Mouse (Mus musculus) liver (tissue): Measurements from ENCODE around the gene Ghdc.

Source experiments
- DNase-seq: peaks from one replicate; pipeline ENCODE4 v3.0.0-alpha.2; 2020; ENCODE audit warnings: mixed read lengths

Ghdc gene

DNA sequence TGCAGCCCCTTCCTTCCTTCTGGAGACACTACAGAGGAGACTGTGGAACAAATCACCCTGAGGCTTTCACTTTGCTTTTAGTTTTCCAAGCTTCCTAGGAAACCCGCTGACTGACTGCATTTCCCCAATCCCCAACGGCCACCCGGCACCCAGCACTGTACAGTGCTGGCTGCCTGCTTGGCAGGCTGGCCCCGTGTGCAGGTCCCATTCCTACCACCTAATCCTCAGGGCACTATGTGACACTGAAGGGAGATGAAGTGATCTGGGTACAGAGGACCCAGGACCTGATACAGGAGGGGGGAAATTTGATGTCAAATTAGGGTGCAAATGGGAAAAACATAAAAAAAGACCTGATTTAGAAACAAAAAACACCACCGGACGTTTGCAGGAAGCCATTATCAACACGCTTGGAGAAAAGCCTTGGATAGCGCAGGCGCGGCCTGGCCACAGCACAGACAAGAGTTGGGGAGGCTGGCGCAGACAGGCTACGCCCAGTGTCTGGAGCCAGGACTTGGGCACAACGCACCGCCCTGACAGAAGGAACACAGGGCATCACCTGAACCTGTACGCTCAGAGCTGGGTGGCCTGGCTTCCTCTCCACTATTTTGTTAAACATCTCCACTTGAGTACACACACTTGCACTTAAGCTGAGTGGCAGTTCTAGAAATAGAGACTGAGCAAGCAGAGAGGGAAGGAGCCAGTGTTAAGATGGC, 11.2 kb upstream of the Ghdc start:
- DNase-seq: no peak

DNA sequence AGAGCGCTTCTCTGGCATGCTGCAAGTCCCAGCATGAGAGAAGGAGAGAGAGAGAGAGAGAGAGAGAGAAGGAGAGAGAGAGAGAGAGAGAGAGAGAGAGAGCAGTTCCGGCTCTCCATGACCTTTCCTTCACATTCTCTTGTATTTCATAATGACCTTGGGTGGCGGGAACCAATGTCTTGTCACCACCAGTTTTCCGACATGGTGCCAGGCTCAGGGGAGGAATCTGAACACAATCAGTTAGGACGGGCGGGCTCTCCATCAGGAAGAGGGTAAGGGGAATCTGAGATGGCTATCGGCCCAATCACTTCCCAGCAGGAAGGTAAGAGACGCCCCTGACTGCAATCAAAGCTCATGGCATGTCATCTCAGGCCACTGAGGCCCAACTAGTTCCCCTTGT, 9.5 kb upstream of the Ghdc start:
- no peak for DNase-seq

DNA sequence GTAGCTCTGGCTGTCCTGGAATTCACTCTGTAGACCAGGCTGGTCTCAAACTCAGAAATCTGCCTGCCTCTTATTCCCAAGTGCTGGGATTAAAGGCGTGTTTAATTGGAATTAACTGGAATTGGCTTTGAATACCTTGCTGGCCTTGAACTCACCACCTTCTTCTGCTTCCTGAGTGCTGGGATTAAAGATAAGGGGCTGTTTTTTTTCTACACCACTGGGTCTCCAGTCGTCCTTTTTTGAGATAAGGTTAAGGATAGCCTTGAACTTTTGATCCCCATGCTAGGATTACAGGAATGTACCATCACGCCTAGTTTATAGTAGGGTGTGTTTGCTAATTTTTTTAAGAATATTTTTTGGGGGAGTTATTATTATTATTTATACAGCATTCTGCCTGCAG, 7.3 kb upstream of the Ghdc start:
- no peak for DNase-seq

DNA sequence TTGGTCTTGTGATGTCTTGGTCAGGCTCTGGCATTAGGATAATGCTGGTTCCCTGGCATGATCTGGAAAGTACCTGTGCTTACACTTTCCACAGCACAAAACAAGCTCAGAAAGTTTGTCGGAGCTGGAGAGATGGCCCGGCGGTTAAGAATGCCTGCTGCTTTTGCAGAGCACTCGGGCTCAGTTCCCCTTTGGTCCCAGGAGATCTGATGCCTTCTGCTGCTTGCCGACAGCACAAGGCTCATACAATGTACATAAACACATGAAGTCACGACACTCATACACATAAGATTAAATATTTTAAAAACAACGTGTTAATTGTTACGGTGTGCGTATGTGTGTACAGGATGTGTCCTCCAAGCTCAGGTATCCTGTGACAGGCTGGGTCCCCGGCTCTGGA, 5.2 kb upstream of the Ghdc start:
- DNase-seq: no peak

DNA sequence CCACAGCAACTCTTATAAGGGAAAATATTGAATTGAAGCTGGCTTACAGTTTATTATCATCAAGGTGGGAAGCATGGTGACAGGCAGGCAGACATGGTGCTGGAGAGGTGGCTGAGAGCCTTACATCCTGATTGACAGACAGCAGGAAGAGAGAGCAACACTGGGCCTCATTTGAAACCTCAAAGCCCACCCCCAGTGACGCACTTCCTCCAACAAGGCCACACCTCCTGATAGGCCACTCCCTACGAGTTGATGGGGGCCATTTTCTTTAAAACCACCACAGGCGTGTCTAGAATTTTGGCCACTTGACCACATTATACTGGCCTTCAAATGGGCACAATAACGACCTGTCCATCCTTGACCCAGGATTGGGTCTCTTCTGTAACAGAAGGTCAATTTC, 3.5 kb upstream of the Ghdc start:
- DNase-seq: no peak

DNA sequence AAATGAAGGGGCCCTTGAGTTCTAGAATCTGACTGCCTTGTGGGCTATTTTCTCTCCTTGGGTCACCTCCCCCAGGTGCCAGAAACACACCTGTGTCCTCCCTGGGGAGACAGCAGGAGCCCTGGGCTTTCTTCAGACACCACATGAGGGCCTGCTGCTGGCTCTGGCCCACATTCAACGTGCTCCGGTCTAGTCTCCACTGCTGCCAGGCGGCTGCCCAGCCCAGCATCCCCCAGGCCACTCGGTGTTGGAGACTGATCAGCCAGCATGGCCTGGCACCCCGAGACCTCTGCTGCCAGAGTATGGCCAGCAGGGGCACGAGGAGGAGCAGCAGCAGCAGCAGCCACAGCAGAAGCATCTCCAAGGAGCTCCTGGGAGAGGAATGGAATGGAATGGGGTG, 777 bp downstream of the Ghdc start:
- no peak for DNase-seq

DNA sequence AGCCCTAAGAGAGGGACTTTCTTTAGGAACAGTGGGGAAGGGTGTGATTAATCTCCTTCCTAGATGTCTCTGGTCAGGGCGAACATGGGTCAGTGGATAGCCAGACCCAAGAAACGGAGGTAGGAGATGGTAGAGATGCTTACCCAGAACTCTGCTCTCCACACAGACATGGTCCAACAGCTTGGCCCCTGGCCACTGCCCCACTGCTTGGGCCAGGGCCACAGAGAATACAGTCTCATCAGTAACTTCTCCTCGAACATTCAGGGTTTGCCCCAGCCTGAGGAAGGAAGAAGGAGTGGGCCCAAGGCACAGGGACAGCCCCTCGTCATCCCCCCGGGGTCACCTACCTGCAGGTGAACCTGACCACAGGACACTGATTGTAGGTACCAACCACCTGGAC, 2.9 kb downstream of the Ghdc start:
- DNase-seq: no peak

DNA sequence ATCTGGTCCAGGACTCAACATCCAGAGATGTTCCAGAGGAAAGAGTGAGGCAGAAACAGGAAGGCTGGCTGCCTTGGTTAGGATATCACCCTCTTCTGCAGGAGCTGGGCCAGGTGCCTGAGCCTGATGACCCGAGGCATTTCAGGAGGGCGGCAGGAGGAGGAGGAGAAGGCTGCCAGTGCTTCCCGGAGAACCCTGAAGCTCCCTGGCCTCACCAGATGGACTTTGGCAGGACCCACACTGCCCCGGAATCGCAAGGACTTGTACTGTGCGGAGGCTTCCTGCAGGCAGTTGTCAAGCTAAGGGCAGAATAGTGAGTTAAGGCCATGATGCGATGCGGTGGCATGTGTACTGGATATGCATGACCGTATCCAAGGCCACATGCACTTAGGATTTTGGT, 4.0 kb downstream of the Ghdc start:
- no peak for DNase-seq

DNA sequence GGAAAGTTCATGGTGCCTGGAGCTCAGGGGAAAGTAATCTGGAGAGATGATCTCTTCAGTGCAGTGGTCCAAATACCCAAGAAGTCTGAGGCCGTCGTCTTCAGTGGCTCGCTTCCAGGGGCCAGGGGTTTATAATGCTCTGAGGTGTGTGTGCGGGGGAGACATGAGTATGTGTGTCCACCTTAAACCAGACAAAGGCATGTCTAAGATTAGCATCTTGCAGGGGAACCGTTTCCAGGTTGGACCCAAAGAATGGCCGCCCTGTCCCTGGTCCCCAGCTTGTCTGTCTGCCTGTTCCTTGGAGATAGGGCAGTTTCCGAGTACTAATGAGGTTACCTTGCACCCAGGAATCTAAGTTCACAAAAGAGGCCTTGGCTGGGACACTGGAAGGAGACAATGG, 7.9 kb downstream of the Ghdc start, which contains the start of gene Hcrt:
Hcrt (minus strand) TSS at position 101 of the 400 bp plus-strand sequence.
- no peak for DNase-seq

DNA sequence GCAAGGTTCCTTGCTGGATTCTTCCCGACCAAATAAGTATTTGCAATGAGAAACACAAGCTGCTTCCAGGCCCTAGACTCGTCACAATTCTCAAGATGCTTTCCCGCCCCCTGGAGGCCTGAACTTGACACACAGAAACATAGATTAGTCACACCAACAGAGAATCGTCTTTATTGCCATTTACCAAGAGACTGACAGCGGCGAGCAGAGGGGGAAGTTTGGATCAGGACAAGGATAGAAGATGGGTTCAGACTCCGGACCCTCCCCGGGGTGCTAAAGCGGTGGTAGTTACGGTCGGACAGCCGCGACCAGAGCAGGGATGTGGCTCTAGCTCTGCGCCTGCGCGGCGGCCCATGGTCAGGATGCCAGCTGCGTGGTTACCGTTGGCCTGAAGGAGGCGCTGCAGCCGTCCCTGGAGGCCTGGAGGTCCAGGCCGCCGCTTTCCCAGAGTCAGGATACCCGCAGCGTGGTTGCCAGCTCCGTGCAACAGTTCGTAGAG, 9.2 kb downstream of the Ghdc start:
- peak; percentile 81 for DNase-seq

DNA sequence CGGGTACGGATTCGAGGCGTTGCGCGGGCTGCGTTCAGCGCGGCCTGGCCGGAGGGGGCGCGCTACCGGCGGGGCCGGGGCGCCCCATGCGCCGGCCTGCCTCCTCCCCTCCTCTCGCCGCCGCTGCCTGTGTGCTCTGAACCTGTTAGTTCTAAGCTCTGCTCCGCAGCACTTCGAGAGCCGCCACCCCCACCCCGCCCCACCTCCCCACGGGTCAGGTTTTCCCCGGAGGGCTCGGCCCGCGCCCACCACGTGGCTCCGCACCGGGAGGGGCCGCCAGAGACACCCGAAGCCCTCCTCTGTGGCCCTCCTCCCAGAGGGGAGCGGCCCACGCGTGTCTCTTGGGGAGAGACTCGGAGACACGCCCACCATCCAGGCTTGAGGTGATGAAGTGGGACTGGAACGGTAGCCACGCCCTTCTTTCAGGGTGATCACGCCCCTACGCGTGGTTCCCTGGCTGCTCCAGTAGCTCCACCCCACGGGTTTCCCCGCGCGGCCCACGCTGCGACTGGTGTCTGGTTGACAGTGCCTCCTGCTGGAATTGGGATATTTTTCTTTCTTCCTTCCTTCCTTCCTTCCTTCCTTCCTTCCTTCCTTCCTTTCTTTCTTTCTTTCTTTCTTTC, 11.0 kb downstream of the Ghdc start, which contains the start of gene Kcnh4:
Kcnh4 (minus strand) TSS at position 332 of the 623 bp plus-strand sequence.
- peak; percentile 71 for DNase-seq

DNA sequence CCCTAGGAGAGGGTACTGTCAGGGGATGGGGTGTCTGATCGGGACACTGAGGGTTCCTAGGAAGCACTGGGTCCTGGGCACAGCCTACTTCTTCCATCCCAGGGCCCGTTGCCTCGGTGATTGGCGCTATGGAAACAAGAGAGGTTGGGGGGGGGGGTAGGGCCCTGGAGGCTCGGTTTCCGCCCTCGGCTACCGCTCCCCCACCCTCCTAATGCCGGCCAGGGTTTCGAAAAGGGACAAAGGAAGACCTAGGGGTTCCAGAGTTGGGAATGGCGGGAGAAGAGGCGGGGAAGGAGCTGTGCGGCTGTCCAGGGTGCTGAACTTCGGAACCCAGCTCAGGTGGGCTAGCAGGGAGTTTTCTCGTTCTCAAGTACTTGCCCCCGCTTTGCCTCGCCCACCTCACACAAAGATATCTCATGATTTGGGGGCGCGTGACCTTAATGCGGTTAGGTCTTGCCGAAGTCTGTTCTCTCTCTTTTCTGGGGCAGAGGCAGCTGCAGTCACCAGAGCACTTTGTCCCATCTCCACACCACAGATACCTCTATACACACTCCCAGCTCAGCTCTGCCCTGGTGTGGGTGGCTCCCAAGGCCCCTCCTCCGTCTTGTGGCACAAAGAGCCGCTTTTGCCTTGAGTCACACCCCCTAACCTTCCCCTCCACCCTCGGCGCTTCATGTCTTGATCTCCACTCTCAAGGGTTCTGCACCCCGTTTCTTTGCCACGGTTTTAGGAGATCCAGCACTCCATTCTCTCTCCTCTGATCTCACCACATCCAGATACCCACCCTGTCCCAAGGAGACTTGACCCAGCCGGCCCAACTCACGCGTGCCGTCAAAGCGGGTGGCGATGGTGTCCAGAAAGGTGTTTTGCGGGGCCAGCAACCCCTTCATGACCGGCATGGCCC, 11.8 kb downstream of the Ghdc start:
- peak; percentile 51 for DNase-seq

DNA sequence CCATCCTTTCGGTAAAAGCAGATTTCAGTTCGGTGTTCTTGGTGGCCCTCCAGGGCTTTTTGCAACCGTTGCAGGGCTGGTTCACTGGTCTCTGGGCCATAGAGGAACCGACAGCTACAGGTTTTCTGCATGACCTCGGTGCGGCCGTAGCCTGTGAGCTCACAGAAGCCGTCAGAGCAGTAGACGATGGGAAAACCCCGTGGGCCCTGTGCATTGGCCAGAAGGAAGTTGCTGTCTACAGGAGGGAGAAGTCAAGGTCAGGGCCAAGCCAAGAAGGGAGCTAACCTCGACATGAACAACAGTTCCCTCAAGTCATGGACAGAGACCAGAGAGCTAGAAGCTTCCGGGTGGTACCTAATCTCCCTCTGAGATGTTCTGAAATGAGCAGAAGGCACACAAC, 13.2 kb downstream of the Ghdc start:
- DNase-seq: no peak

DNA sequence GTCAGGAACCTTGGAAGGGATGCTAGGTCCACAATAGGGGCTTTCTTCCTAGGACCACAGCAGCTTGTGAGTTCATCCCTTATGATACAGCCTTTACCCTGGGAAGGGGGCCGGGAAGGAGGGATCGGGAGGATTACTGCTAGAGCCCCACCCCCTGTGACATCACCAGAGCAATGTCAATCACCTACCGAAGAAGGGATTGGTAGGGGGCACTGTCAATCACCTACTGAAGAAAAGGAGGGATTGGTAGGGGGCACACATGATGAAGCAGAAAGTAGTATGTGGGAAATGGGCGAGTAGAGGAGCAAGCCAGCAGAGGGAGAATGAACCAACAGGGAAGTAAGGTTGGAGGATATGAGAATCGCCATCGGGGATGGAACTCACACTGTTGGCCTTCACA, 14.3 kb downstream of the Ghdc start:
- no peak for DNase-seq

DNA sequence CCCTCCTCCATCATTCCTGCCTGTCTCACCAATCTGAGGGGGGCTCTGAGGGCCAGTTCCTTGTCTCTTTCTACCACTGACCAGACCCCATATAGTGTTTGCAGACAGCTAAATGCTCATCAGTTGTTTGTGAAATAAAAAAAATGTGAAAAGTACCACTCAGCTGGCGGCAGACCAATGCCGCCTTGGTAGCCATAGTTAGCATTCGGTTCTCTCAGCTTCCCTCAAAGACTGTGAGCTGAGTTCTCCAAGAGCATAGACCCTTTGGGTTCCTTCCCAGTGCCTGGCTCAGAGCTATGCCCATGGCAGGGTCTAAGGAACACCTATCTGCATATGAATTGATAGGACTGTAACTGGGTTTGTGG, 16.1 kb downstream of the Ghdc start:
- no peak for DNase-seq

DNA sequence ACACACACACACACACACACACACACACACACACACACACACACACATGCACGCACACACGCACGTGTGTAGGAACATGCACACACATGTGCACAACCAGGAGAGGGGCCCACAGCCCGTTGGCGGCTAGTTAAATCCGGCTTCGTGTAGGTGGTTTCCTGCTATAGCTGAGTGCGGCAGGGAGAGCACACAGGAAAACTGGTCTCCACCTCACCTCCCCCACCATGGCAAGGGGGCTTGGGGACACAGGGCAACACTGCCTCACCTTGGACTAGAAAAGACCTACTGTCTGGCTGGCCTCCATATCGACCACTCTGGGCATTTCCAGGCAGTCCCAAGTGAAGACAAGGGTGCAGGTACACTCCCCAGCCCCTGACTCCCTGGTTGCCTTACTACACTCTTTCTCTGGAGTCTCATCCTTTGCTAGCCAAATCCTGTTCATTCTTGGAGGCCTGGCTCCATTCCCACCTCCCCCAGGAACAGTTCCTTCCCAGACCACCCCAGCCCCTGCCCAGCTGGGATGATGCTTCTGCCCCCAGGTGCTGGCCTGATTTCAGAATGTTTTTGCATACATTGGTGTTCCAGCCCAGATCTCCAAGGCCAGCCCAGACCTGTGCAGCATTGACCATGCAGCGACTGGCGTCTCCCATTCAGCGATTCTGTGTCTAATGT, 16.6 kb downstream of the Ghdc start:
- no peak for DNase-seq

DNA sequence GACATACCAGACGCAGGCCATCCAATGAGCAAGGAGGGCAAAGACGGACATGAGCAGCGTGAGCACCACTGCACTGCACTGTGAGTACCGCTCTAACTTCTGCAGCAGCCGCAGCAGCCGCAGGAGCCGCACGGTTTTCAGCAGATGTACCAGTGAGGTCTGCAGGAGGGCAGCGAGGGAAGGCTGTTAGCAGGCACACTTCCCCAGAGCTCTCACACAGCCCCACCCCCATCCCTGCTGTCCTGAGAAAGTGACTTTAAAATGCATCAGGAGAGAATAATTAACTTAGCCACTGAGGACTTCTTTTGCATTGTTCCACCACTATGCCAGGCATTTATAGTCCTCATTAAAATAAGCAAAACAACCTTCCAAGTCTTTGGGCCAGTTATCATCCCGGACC, 18.5 kb downstream of the Ghdc start:
- no peak for DNase-seq

DNA sequence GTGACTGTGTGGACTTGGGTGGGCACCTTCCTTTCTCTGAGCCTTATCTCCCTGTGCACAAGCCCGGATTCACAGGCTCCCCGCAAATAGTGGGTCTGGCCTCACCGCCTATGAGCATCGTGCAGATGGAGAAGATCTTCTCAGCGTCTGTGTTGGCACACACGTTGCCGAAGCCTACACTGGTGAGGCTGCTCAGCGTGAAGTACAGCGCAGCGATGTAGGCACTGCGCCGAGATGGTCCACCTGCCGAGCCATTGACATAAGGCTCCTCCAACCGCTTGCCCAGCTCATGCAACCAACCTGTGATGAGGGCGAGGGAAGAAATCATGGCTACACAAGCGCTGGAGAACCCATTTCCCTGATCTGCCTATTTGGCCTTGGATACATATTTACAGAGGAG, 20.6 kb downstream of the Ghdc start:
- DNase-seq: no peak

DNA sequence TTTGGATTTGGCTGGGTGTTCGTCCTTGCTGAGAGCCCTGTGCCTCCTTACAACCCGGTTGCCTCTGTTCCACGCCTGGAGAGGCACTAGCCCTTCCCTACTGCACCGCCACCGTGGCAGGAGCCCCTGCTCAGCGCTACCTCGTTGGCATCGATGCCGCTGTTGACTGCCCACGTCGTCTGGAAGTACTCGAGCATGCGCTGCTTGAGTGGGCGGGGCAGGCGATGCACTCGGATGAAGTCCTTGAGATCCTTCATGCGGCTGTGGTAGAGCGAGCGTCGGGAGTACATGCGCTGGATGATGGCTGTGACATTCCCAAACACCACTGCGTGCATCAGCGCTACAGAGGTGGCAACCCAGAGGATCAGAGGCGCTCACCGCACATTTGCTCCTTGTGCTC, 21.3 kb downstream of the Ghdc start:
- no peak for DNase-seq

DNA sequence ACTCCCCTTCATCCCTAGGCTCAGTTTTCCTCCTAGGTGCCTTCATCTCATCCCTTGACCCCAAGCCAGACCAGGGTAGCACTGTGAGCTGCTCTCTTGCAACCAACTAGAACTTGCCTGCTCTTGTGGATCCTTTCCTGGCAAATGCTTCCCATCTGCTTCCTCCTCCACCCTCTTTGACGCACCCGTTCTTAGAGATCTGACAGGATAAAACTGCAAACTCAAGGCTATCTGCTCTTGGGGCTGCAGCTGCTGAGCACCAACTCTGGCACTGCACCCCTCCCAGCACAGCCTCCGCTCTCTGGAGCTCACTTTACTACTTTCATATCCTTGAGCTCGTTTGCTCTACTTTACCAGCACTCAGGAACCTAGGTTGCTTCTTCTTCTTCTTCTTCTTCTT, 22.1 kb downstream of the Ghdc start:
- DNase-seq: no peak

DNA sequence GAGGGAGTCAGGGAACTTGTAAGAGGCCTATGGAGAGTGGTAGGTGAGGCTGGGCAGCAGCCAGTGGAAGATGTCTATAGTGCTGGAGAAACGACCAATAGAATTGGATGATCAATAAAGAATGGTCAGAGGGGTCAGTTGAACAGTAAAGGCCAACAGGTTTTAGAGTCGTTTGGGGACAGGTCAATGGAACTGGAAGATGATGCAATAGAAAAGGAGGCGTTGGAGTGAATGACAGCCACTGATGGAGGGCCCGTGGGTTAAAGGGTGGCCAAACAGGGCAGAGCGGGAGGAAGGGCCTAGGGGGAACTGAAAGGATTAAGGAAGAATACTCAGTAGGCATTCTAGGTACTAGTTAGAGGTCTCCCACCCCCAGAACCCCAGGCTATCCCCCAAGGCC, 23.6 kb downstream of the Ghdc start:
- no peak for DNase-seq

DNA sequence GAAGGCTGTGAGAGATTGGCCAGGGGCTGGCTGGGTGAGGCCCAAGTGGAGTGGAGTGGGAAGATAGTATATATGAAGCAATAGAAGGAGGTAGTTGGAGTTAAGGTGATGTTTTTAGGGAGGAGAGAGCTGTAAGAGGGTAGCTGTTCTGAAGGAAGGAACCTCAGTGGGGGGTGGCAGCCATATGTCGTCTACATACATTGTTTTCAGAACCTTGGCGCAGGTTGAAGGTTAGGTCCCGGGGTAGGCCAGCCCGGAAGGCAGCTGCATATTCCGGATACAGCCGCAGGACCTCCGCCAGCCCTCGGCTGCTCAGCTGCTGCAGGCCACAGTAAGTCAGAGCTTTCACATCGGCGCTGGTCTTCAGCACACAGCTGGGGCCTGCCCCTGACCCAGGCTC, 24.2 kb downstream of the Ghdc start:
- DNase-seq: no peak

DNA sequence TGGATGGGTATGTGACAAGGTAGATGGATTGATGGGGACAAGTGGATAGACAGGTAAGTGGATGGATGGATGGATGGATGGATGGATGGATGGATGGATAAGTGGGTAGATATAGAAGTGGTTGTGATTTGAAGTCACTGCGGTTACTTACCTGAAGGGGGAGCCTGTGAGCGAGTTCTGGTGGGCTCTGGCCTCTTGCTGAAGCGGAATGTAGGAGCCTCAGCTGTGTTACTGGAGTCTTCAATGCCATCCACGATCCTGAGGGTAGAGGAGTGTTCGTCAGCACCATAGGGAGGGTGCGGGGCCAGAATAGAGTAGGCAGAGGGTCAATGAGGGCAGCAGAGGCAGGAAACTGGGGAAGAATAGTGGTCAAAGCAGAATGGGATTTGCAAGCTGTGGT, 25.7 kb downstream of the Ghdc start:
- DNase-seq: peak; percentile 59
